Mouse (Mus musculus) ES-Bruce4 (cell line): Measurements from ENCODE around the gene Neurog3.

Experiments used
- CTCF ChIP-seq: IDR thresholded peaks from one replicate; pipeline ENCODE4 v1.8.1; 2011; ENCODE audit warnings: low read depth, low read length
- POLR2A ChIP-seq: IDR thresholded peaks from one replicate; pipeline ENCODE4 v1.8.1; 2011; ENCODE audit warnings: low read length; ENCODE audit not compliant: insufficient read depth

GRCm38 (mm10) chr10:62104835-62105576 is 27.9 kb upstream of the Neurog3 start:
- TF ChIP-seq CTCF (peak; percentile 79), POLR2A (no peak)
